8 mouse cellular contexts compared by ENCODE assay signal in genomic region chr17:24072919-24073696, GRCm38 (mm10). TPM values are rescaled to one million over a fixed set of nuclear protein-coding genes. Genes with fewer than 3 reads are reported as not detected.
A peak's percentile ranks its signal among the peaks of the same experiment; 100 is the strongest.
DNase-seq lines count a peak whose midpoint lies in the region; ATAC-seq and TF ChIP-seq lines count a peak whose summit lies in the region.

Kctd5 (minus strand) TSS chr17:24073485.

- peak within 1 kb of the TSS; percentile 98 for H3K9ac ChIP-seq in heart, embryonic 15.5 days
- peak within 1 kb of the TSS; percentile 93 for H3K9ac ChIP-seq in liver, embryonic 14.5 days (replicated peaks)
- H3K9ac ChIP-seq in neural tube, embryonic 11.5 days (ENCODE audit: low read length), result peak within 1 kb of the TSS; percentile 87
- peak within 1 kb of the TSS; percentile 97 for H3K9ac ChIP-seq in stomach, postnatal 0 days (ENCODE audit: low read length)

- ATAC-seq in heart, embryonic 15.5 days (replicated peaks; ENCODE audit: insufficient number of reproducible peaks, insufficient read depth, low FRiP score, low read depth), result peak; percentile 97
- ATAC-seq in liver, embryonic 14.5 days (ENCODE audit: insufficient read depth), result peak; percentile 97
- ATAC-seq in neural tube, embryonic 11.5 days (ENCODE audit: insufficient read depth, low FRiP score, low TSS enrichment), result peak; percentile 98
- ATAC-seq in stomach, postnatal 0 days (ENCODE audit: low FRiP score, low TSS enrichment), result peak; percentile 99

- H3K9me3 ChIP-seq in forebrain, embryonic 10.5 days, result no peaks in the 10 kb centered on the region
- no peaks in the 10 kb centered on the region for H3K9me3 ChIP-seq in heart, embryonic 15.5 days (replicated peaks)
- no peaks in the 10 kb centered on the region for H3K9me3 ChIP-seq in liver, embryonic 14.5 days (ENCODE audit: control insufficient read depth, low read length)
- no peaks in the 10 kb centered on the region for H3K9me3 ChIP-seq in neural tube, embryonic 11.5 days (ENCODE audit: control insufficient read depth, low read length)
- H3K9me3 ChIP-seq in stomach, postnatal 0 days (ENCODE audit: control insufficient read depth, low read length), result no peaks in the 10 kb centered on the region

- TF ChIP-seq CTCF in liver, embryonic 14.5 days (IDR thresholded peaks at IDR 0.05; ENCODE audit: low read depth), result no peak
- TF ChIP-seq CTCF in stomach, postnatal 0 days (IDR thresholded peaks at IDR 0.05; ENCODE audit: low read depth), result no peak

- peaks cover 33% of the 10 kb centered on the region for H3K36me3 ChIP-seq in forebrain, embryonic 10.5 days (replicated peaks)
- peaks cover 16% of the 10 kb centered on the region for H3K36me3 ChIP-seq in heart, embryonic 15.5 days
- H3K36me3 ChIP-seq in liver, embryonic 14.5 days (replicated peaks; ENCODE audit: control insufficient read depth, insufficient read depth, low read depth), result peaks cover 3% of the 10 kb centered on the region; the same call in 1 of the 2 replicates
- H3K36me3 ChIP-seq in neural tube, embryonic 11.5 days (ENCODE audit: control insufficient read depth, insufficient read depth, low read length), result peaks cover 3% of the 10 kb centered on the region; the same call in 1 of the 2 replicates
- H3K36me3 ChIP-seq in stomach, postnatal 0 days (ENCODE audit: control insufficient read depth, insufficient read depth, low read length), result peaks cover 6% of the 10 kb centered on the region

- H3K4me2 ChIP-seq in heart, embryonic 15.5 days, result peak within 1 kb of the TSS; percentile 79
- peak within 1 kb of the TSS; percentile 89 for H3K4me2 ChIP-seq in liver, embryonic 14.5 days (ENCODE audit: low read depth)
- peak within 1 kb of the TSS; percentile 40 for H3K4me2 ChIP-seq in neural tube, embryonic 11.5 days (ENCODE audit: low read depth)
- peak within 1 kb of the TSS; percentile 73 for H3K4me2 ChIP-seq in stomach, postnatal 0 days (replicated peaks; ENCODE audit: low read depth)

- H3K27ac ChIP-seq in forebrain, embryonic 10.5 days, result peak within 1 kb of the TSS; percentile 95
- H3K27ac ChIP-seq in heart, embryonic 15.5 days, result peak within 1 kb of the TSS; percentile 90
- peak within 1 kb of the TSS; percentile 14; the same call in 1 of the 2 replicates for H3K27ac ChIP-seq in liver, embryonic 14.5 days
- peak within 1 kb of the TSS; percentile 49; the same call in 1 of the 2 replicates for H3K27ac ChIP-seq in neural tube, embryonic 11.5 days (ENCODE audit: low read depth, low read length)
- peak within 1 kb of the TSS; percentile 92 for H3K27ac ChIP-seq in stomach, postnatal 0 days (replicated peaks)

- TF ChIP-seq EP300 in liver, embryonic 14.5 days (IDR thresholded peaks at IDR 0.05; ENCODE audit: low read depth), result 0 out of 2 replicates have a peak, but pooled peaks have one; percentile 17
- peak; percentile 81 for TF ChIP-seq EP300 in stomach, postnatal 0 days (optimal IDR thresholded peaks at IDR 0.05)

- H3K4me1 ChIP-seq in forebrain, embryonic 10.5 days, result peaks cover 15% of the 10 kb centered on the region
- H3K4me1 ChIP-seq in heart, embryonic 15.5 days (replicated peaks), result peaks cover 18% of the 10 kb centered on the region
- H3K4me1 ChIP-seq in liver, embryonic 14.5 days (replicated peaks; ENCODE audit: control insufficient read depth in 2 of 2, insufficient read depth in 2 of 2, low read length in 1 of 2), result peaks cover 3 to 9% of the 10 kb centered on the region in 2 experiments
- H3K4me1 ChIP-seq in neural tube, embryonic 11.5 days (ENCODE audit: control insufficient read depth, insufficient read depth, low read length), result peaks cover 6% of the 10 kb centered on the region; the same call in 1 of the 2 replicates
- no peaks in the 10 kb centered on the region for H3K4me1 ChIP-seq in stomach, postnatal 0 days (replicated peaks; ENCODE audit: control insufficient read depth, insufficient read depth)

- peak within 1 kb of the TSS; percentile 98 for H3K4me3 ChIP-seq in forebrain, embryonic 10.5 days
- peak within 1 kb of the TSS; percentile 98 for H3K4me3 ChIP-seq in heart, embryonic 15.5 days
- peak within 1 kb of the TSS; percentile 83 to 98 for H3K4me3 ChIP-seq in liver, embryonic 14.5 days (ENCODE audit: insufficient read depth in 1 of 2, low read depth in 2 of 2, low read length in 2 of 2)
- H3K4me3 ChIP-seq in neural tube, embryonic 11.5 days (ENCODE audit: low read depth, low read length), result peak within 1 kb of the TSS; percentile 84
- peak within 1 kb of the TSS; percentile 93 for H3K4me3 ChIP-seq in stomach, postnatal 0 days (ENCODE audit: low read depth, low read length)

- under 1% methylated on average over 62 of the region's 62 CpGs for WGBS in forebrain, embryonic 10.5 days
- WGBS in heart, embryonic 15.5 days, result under 1% methylated on average over 62 of the region's 62 CpGs
- WGBS in liver, embryonic 14.5 days (ENCODE audit: insufficient replicate concordance), result under 1% methylated on average over 59 of the region's 62 CpGs
- WGBS in neural tube, embryonic 11.5 days, result under 1% methylated on average over 46 of the region's 62 CpGs
- 1% methylated on average over 62 of the region's 62 CpGs for WGBS in stomach, postnatal 0 days

- peak; percentile 92 to 94 for DNase-seq in CD8-positive naive resting alpha-beta T cell, adult 2 months (ENCODE audit: low read depth in 2 of 2, low spot score in 2 of 2)
- DNase-seq in c-Kit-positive CD71-negative TER-119-negative erythroid progenitor cells, embryonic 14.5 days (ENCODE audit: low read depth), result peak; percentile 93
- peak; percentile 96 for DNase-seq in forebrain, embryonic 10.5 days (ENCODE audit: extremely low spot score, low spot score)
- DNase-seq in kidney, postnatal 25 days, result peak; percentile 94 to 96
- peak; percentile 90 to 93 (median 91) for DNase-seq in liver, embryonic 14.5 days (ENCODE audit: low read depth in 3 of 3, low spot score in 3 of 3)
- peak; percentile 97 for DNase-seq in neural tube, embryonic 11.5 days (ENCODE audit: low spot score)
- DNase-seq in stomach, postnatal 0 days (ENCODE audit: low spot score), result peak; percentile 95

- no peaks in the 10 kb centered on the region for H3K27me3 ChIP-seq in forebrain, embryonic 10.5 days (ENCODE audit: poor library complexity, severe bottlenecking)
- no peaks in the 10 kb centered on the region for H3K27me3 ChIP-seq in heart, embryonic 15.5 days
- H3K27me3 ChIP-seq in liver, embryonic 14.5 days (ENCODE audit: control insufficient read depth, insufficient read depth, low read length), result no peaks in the 10 kb centered on the region
- H3K27me3 ChIP-seq in neural tube, embryonic 11.5 days (ENCODE audit: control insufficient read depth, insufficient read depth, low read length), result no peaks in the 10 kb centered on the region
- no peaks in the 10 kb centered on the region for H3K27me3 ChIP-seq in stomach, postnatal 0 days (ENCODE audit: control insufficient read depth, insufficient read depth, low read length)

RNA-seq across cellular contexts. Expression of gene Kctd5, which starts in this region (rescaled TPM):
- 89.2 and 91.6 TPM in 2 replicates for polyA plus RNA-seq in forebrain, embryonic 10.5 days (2016; fragmentation: Nextera tagmentation; extraction: Ambion mirVana)
- 31.3 and 37.6 TPM in 2 replicates for polyA plus RNA-seq in heart, embryonic 15.5 days (2015; fragmentation: Nextera tagmentation; extraction: Ambion mirVana)
- polyA plus RNA-seq in liver, embryonic 14.5 days (2012; rRNA removed), result 9.3 and 10.0 TPM in 2 replicates
- 10.9 and 11.3 TPM in 2 replicates for polyA plus RNA-seq in liver, embryonic 14.5 days (2014; fragmentation: Nextera tagmentation; extraction: Ambion mirVana)
- polyA plus RNA-seq in neural tube, embryonic 11.5 days (2014; fragmentation: Nextera tagmentation; extraction: Ambion mirVana), result 87.6 and 94.5 TPM in 2 replicates
- polyA plus RNA-seq in stomach, postnatal 0 days (2015; fragmentation: Nextera tagmentation; extraction: Ambion mirVana), result 44.7 and 45.6 TPM in 2 replicates

Comparison
In these comparisons a context has a peak if more than half of its experiments do, and no peak if none do; other contexts are left out.
1. Peak in every context shown above with its lines: DNase-seq, ATAC-seq, H3K4me3 ChIP-seq and H3K27ac ChIP-seq.
2. H3K27ac ChIP-seq: peak in every context shown above with its lines; median percentile 95 in forebrain, embryonic 10.5 days; 92 in stomach, postnatal 0 days; 90 in heart, embryonic 15.5 days; 49 in neural tube, embryonic 11.5 days; 14 in liver, embryonic 14.5 days.